Mouse (Mus musculus) ES-Bruce4 (cell line): ENCODE data around the gene Rai2.

ENCODE experiments used
- CTCF ChIP-seq: IDR thresholded peaks from one replicate; pipeline ENCODE4 v1.8.1; 2011; ENCODE audit warnings: low read depth, low read length
- EP300 ChIP-seq: IDR thresholded peaks from 2 replicates; pipeline ENCODE4 v1.6.1; 2011; ENCODE audit warnings: low read depth, low read length; ENCODE audit not compliant: insufficient read depth
- POLR2A ChIP-seq: IDR thresholded peaks from one replicate; pipeline ENCODE4 v1.8.1; 2011; ENCODE audit warnings: low read length; ENCODE audit not compliant: insufficient read depth

- TF ChIP-seq CTCF, result no peak
- TF ChIP-seq POLR2A, result no peak
- no peak for TF ChIP-seq EP300
Measured at GRCm38 (mm10) chrX:161776321-161776962, 59.6 kb downstream of the Rai2 start.
